Mouse (Mus musculus) C2C12 (cell line): ENCODE results near the gene Lbh. TPM values are rescaled to one million over a fixed set of nuclear protein-coding genes. Genes with fewer than 3 reads are reported as not detected.

Experiments
- H3K27me3 ChIP-seq: one replicate; pipeline ENCODE4 v1.6.1; 2011; ENCODE audit not compliant: control insufficient read depth, insufficient read depth, insufficient read length
- H3K36me3 ChIP-seq: one replicate; pipeline ENCODE4 v1.6.1; 2011; ENCODE audit not compliant: control insufficient read depth, insufficient read depth
- H3K4me3 ChIP-seq: one replicate; pipeline ENCODE4 v1.5.1; 2011; ENCODE audit warnings: mild to moderate bottlenecking, control low read depth; ENCODE audit not compliant: poor library complexity, insufficient read depth, severe bottlenecking
- H3K79me2 ChIP-seq: one replicate; pipeline ENCODE4 v1.6.1; 2011; ENCODE audit not compliant: control insufficient read depth, insufficient read depth
- H3K79me3 ChIP-seq: one replicate; pipeline ENCODE4 v1.6.1; 2011; ENCODE audit warnings: low read depth, control low read depth
- H3ac ChIP-seq: one replicate; pipeline ENCODE3; 2011; ENCODE audit warnings: low read depth; ENCODE audit not compliant: control insufficient read depth, insufficient read length
- CEBPB ChIP-seq: IDR thresholded peaks from one replicate; pipeline ENCODE4 v1.6.1; 2011; ENCODE audit warnings: low read depth, mild to moderate bottlenecking, control low read depth, moderate library complexity
- CTCF ChIP-seq: IDR thresholded peaks from one replicate; pipeline ENCODE4 v1.5.1; 2011; ENCODE audit not compliant: control insufficient read depth, insufficient read depth, insufficient read length
- FOSL1 ChIP-seq: IDR thresholded peaks from one replicate; pipeline ENCODE4 v1.8.0; 2011; ENCODE audit warnings: mild to moderate bottlenecking, low read length; ENCODE audit not compliant: poor library complexity, insufficient read depth, severe bottlenecking
- MAX ChIP-seq: IDR thresholded peaks from one replicate; pipeline ENCODE4 v1.6.1; 2011; ENCODE audit warnings: mild to moderate bottlenecking, control low read depth
- MYOD1 ChIP-seq: IDR thresholded peaks from one replicate; pipeline ENCODE4 v1.6.1; 2011; ENCODE audit warnings: low read depth; ENCODE audit not compliant: control insufficient read depth, insufficient read length
- MYOG ChIP-seq: IDR thresholded peaks from one replicate; pipeline ENCODE4 v1.6.1; 2011; ENCODE audit not compliant: control insufficient read depth, insufficient read length; ENCODE audit errors: extremely low read depth
- USF1 ChIP-seq: IDR thresholded peaks from one replicate; pipeline ENCODE4 v1.6.1; 2011; ENCODE audit warnings: low read depth, mild to moderate bottlenecking, control low read depth, moderate library complexity
- long read RNA-seq, 2 experiments: library from polyadenylated mRNA; unstranded; transcript quantifications; one replicate each; pipeline ENCODE4 v2.0.0; 2019 to 2020
- polyA plus RNA-seq: library from polyadenylated mRNA; unstranded; fragments of >200 nt; fragmentation: generic; extraction: Trizol; gene quantifications from one replicate; pipeline ENCODE4 v1.2.1, GENCODE M21; 2012; ENCODE audit warnings: missing spikeins

Lbh gene
- 38.4 TPM for polyA plus RNA-seq
- long read RNA-seq, experiment 1, transcript Lbh-201 (3 exons, 3,069 nt) = major isoform, 15 of 21 reads
- long read RNA-seq, experiment 1, partial matches to known transcripts = 1 of 21 reads
- long read RNA-seq, experiment 1, other reads (novel, unspliced or antisense) = 5 of 21 reads
- long read RNA-seq, experiment 2, partial matches to known transcripts = 0 of 3 reads
- long read RNA-seq, experiment 2, other reads (novel, unspliced or antisense) = 3 of 3 reads

- peak within 1 kb of the TSS; percentile 92 for H3ac ChIP-seq
- H3K79me2 ChIP-seq = peaks cover 49% of the 10 kb centered on the region
- H3K4me3 ChIP-seq = peak within 1 kb of the TSS; percentile 86
- no peak for TF ChIP-seq FOSL1
- TF ChIP-seq CTCF = no peak
- TF ChIP-seq MYOG = no peak
- TF ChIP-seq CEBPB = no peak
- TF ChIP-seq MYOD1 = no peak
- H3K79me3 ChIP-seq = peaks cover 34% of the 10 kb centered on the region
- no peaks in the 10 kb centered on the region for H3K27me3 ChIP-seq
- H3K36me3 ChIP-seq = peaks cover 22% of the 10 kb centered on the region
These were observed at the start of gene Lbh for GRCm38 (mm10) chr17:72918053-72918452. TSS of gene Lbh (plus strand) at chr17:72918305.

GRCm38 (mm10) chr17:72878979-72879378 lies 39.1 kb upstream of the Lbh start:
- H3K27me3 ChIP-seq = no peaks in the 10 kb centered on the region
- H3K36me3 ChIP-seq = no peaks in the 10 kb centered on the region
- H3K79me3 ChIP-seq = no peaks in the 10 kb centered on the region
- no peak overlapping the region for H3K4me3 ChIP-seq
- H3ac ChIP-seq = no peak overlapping the region
- H3K79me2 ChIP-seq = no peaks in the 10 kb centered on the region
- no peak for TF ChIP-seq MAX
- TF ChIP-seq CTCF = no peak
- TF ChIP-seq USF1 = no peak
- TF ChIP-seq MYOD1 = no peak
- TF ChIP-seq MYOG = no peak
- no peak for TF ChIP-seq FOSL1
- no peak for TF ChIP-seq CEBPB

GRCm38 (mm10) chr17:72880156-72880555 lies 37.9 kb upstream of the Lbh start:
- Histone ChIP-seq H3K27me3 (no peaks in the 10 kb centered on the region), H3K36me3 (no peaks in the 10 kb centered on the region), H3K79me2 (no peaks in the 10 kb centered on the region), H3ac (no peak overlapping the region), H3K4me3 (no peak overlapping the region), H3K79me3 (no peaks in the 10 kb centered on the region)
- TF ChIP-seq MYOD1 (no peak), MYOG (no peak), CTCF (no peak), USF1 (no peak), CEBPB (no peak), FOSL1 (no peak), MAX (no peak)

GRCm38 (mm10) chr17:72881051-72881450 lies 37.1 kb upstream of the Lbh start:
- Histone ChIP-seq H3K79me2 (no peaks in the 10 kb centered on the region), H3K36me3 (no peaks in the 10 kb centered on the region), H3ac (no peak overlapping the region), H3K79me3 (no peaks in the 10 kb centered on the region), H3K4me3 (no peak overlapping the region), H3K27me3 (no peaks in the 10 kb centered on the region)
- TF ChIP-seq CTCF (no peak), MAX (no peak), CEBPB (no peak), MYOG (no peak)

GRCm38 (mm10) chr17:72881804-72882203 lies 36.3 kb upstream of the Lbh start:
- Histone ChIP-seq H3K4me3 (no peak overlapping the region), H3K27me3 (no peaks in the 10 kb centered on the region), H3K36me3 (no peaks in the 10 kb centered on the region), H3K79me3 (no peaks in the 10 kb centered on the region), H3ac (no peak overlapping the region), H3K79me2 (no peaks in the 10 kb centered on the region)
- TF ChIP-seq CEBPB = no peak
- no peak for TF ChIP-seq MAX
- TF ChIP-seq MYOD1 = no peak
- no peak for TF ChIP-seq CTCF
- TF ChIP-seq MYOG = no peak
- no peak for TF ChIP-seq FOSL1
- TF ChIP-seq USF1 = no peak
